Mouse (Mus musculus) brain, adult 2 months (tissue): ENCODE measurements at regions not wholly inside any gene's neighbourhood (a gene's known extent, or its start where the extent isn't known, plus 50 kb on each side); places are given as distances from the start of the nearest gene placed in this dataset.

ENCODE experiments used
- DNase-seq: peaks from one replicate; pipeline ENCODE4 v3.0.0; 2011; ENCODE audit warnings: low read depth, low spot score

DNA sequence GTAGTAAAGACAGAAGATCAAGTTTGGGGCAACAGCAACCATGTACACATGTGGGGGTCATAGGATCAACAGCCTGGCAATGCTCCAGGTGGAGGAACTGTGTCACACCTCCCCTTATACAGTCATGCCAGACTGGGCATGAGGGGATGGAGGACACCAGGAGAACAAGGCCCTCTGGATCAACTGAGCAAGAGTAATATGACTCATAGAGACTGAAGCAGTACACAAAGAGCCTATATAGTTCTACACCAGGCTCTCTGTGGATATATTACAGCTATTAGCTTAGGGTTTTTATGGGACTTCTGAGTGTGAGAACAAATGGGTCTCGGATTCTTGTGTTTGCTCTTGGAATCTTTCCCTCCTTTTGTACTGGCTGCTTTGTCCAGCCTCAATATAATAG, 57.9 kb upstream of the Ifngr1 start:
- no peak for DNase-seq
